Comparison of ENCODE assay signal across 32 mouse cellular contexts in genomic region chr16:18838346-18838745, GRCm38 (mm10). TPM values are rescaled to one million over a fixed set of nuclear protein-coding genes. Genes with fewer than 3 reads are reported as not detected.
DNase-seq lines count a peak whose midpoint lies in the region; ATAC-seq lines count a peak whose summit lies in the region.
"Had no signal": no experiment of that assay in that cellular context is flagged by ENCODE, and none has a peak within 500 bp of the region (broad histone marks: within the 10 kb centered on the region; RNA-seq: fewer than 3 reads in every experiment).

No protein-coding gene starts in this region.

- no peaks in the 10 kb centered on the region for H3K4me1 ChIP-seq in heart, embryonic 10.5 days

- no peaks in the 10 kb centered on the region for H3K27me3 ChIP-seq in heart, embryonic 10.5 days (ENCODE audit: insufficient read depth, poor library complexity, severe bottlenecking)
- H3K27me3 ChIP-seq: CH12.LX; embryonic facial prominence, embryonic 13.5 days; embryonic facial prominence, embryonic 15.5 days; forebrain, embryonic 12.5 days; Patski had no signal

- no peak overlapping the region for H3K4me3 ChIP-seq in heart, embryonic 10.5 days
- H3K4me3 ChIP-seq: embryonic facial prominence, embryonic 13.5 days; embryonic facial prominence, embryonic 15.5 days; erythroblast, embryonic 14.5 days; forebrain, embryonic 10.5 days; forebrain, embryonic 12.5 days had no signal

- intact Hi-C loops in heart, postnatal 25 days (cut with DNase I) = no loop called here

- WGBS in heart, embryonic 10.5 days = 91% methylated on average over 4 of the region's 4 CpGs

- no peaks in the 10 kb centered on the region for H3K9me3 ChIP-seq in heart, embryonic 10.5 days
- H3K9me3 ChIP-seq: embryonic facial prominence, embryonic 13.5 days; embryonic facial prominence, embryonic 15.5 days; forebrain, embryonic 10.5 days; forebrain, embryonic 12.5 days; G1E had no signal

- H3K27ac ChIP-seq in heart, embryonic 10.5 days = no peak overlapping the region
- H3K27ac ChIP-seq: embryonic facial prominence, embryonic 13.5 days; embryonic facial prominence, embryonic 15.5 days; forebrain, embryonic 10.5 days; forebrain, embryonic 12.5 days had no signal

- peaks cover 39% of the 10 kb centered on the region for H3K36me3 ChIP-seq in heart, embryonic 10.5 days

- peak; percentile 32 for DNase-seq in cerebellum, adult 9-11 months
- peak; percentile 23 to 50 for DNase-seq in heart, adult 18-20 months
- DNase-seq in heart, embryonic 10.5 days (ENCODE audit: low spot score) = no peak
- DNase-seq in heart, adult 9 months (ENCODE audit: low spot score in 2 of 2) = peak; percentile 14 to 36
- DNase-seq in heart, postnatal 25 days (ENCODE audit: low spot score) = no peak
- DNase-seq in heart, postnatal 4 days = peak; percentile 21
- no peak for DNase-seq in layer of hippocampus, postnatal 14 days (ENCODE audit: low spot score in 2 of 2)
- DNase-seq: adrenal gland, adult 8-10 months; adrenal gland, postnatal 14 days; adrenal gland, postnatal 36 days; B cell, adult 2 months; cerebellum, adult 11-12 months; cerebellum, adult 2 months; cerebellum, adult 9-10 months; cerebellum, postnatal 14 days; cerebellum, postnatal 36 days; embryo, embryonic 11 days had no signal

- no peak for ATAC-seq in cerebellum, adult (ENCODE audit: insufficient number of reproducible peaks, low FRiP score, low TSS enrichment)
- ATAC-seq: activated CD4-positive, CD25-positive, alpha-beta regulatory T cell, adult 4 months; CD4-positive, CD25-positive, alpha-beta regulatory T cell, adult 4 months; forebrain, embryonic 14.5 days; forebrain, embryonic 16.5 days; Patski had no signal

RNA-seq across cellular contexts. Expression of gene Gm28539, which starts 2.0 kb away (rescaled TPM):
- total RNA-seq in heart, adult 18-20 months (2021) = 1 to 10 TPM in 1 of 2 experiments, not detected in 1; 1.9 TPM
- not detected in 2 replicates for polyA plus RNA-seq in heart, embryonic 10.5 days (2016; fragmentation: Nextera tagmentation; extraction: Ambion mirVana)
- 1 to 10 TPM in 1 of 2 experiments, not detected in 1; 1.5 TPM for total RNA-seq in heart, postnatal 25 days (2021)
- under 1 TPM; 0.09 to 0.52 TPM for total RNA-seq in heart, postnatal 4 days (2021)
- total RNA-seq in layer of hippocampus, postnatal 14 days (2021) = 10 to 100 TPM in 1 of 2 experiments, 1 to 10 TPM in 1; 2.3 to 10.3 TPM
- total RNA-seq: common myeloid progenitor, adult 5-6 weeks; G1E had no signal
- polyA plus RNA-seq: activated CD4-positive, CD25-positive, alpha-beta regulatory T cell, adult 4 months; CD4-positive, CD25-positive, alpha-beta regulatory T cell, adult 4 months; embryonic facial prominence, embryonic 11.5 days; embryonic facial prominence, embryonic 13.5 days; embryonic facial prominence, embryonic 15.5 days; erythroblast, embryonic 14.5 days; forebrain, embryonic 10.5 days; forebrain, embryonic 12.5 days; forebrain, embryonic 14.5 days; forebrain, embryonic 16.5 days; G1E had no signal

RNA-seq across cellular contexts. Expression of gene 2510002D24Rik, which starts 2.0 kb away (rescaled TPM):
- 10 to 100 TPM; 26.0 to 30.1 TPM for total RNA-seq in heart, adult 18-20 months (2021)
- 41.3 and 47.4 TPM in 2 replicates for polyA plus RNA-seq in heart, embryonic 10.5 days (2016; fragmentation: Nextera tagmentation; extraction: Ambion mirVana)
- 10 to 100 TPM; 21.1 to 24.2 TPM for total RNA-seq in heart, postnatal 25 days (2021)
- total RNA-seq in heart, postnatal 4 days (2021) = 10 to 100 TPM; 18.8 to 20.8 TPM
- total RNA-seq in layer of hippocampus, postnatal 14 days (2021) = 10 to 100 TPM; 22.2 to 27.7 TPM

RNA-seq across cellular contexts. Expression of gene Cdc45, which starts 26.6 kb away (rescaled TPM):
- 1 to 10 TPM; 2.1 to 3.2 TPM for total RNA-seq in heart, adult 18-20 months (2021)
- 50.8 and 58.4 TPM in 2 replicates for polyA plus RNA-seq in heart, embryonic 10.5 days (2016; fragmentation: Nextera tagmentation; extraction: Ambion mirVana)
- 1 to 10 TPM; 2.7 to 4.1 TPM for total RNA-seq in heart, postnatal 25 days (2021)
- total RNA-seq in heart, postnatal 4 days (2021) = 10 to 100 TPM; 23.6 to 24.0 TPM
- total RNA-seq in layer of hippocampus, postnatal 14 days (2021) = 1 to 10 TPM; 2.6 to 4.2 TPM

RNA-seq across cellular contexts. Expression of gene Ufd1, which starts 26.8 kb away (rescaled TPM):
- total RNA-seq in heart, adult 18-20 months (2021) = 10 to 100 TPM; 52.6 to 55.1 TPM
- 77.4 and 85.2 TPM in 2 replicates for polyA plus RNA-seq in heart, embryonic 10.5 days (2016; fragmentation: Nextera tagmentation; extraction: Ambion mirVana)
- 10 to 100 TPM; 51.7 to 58.3 TPM for total RNA-seq in heart, postnatal 25 days (2021)
- total RNA-seq in heart, postnatal 4 days (2021) = 10 to 100 TPM; 73.1 to 76.0 TPM
- total RNA-seq in layer of hippocampus, postnatal 14 days (2021) = 100 to 1,000 TPM; 102 to 103 TPM

RNA-seq across cellular contexts. Expression of gene Mrpl40, which starts 38.3 kb away (rescaled TPM):
- total RNA-seq in heart, adult 18-20 months (2021) = 10 to 100 TPM; 52.3 to 53.0 TPM
- 123 and 138 TPM in 2 replicates for polyA plus RNA-seq in heart, embryonic 10.5 days (2016; fragmentation: Nextera tagmentation; extraction: Ambion mirVana)
- total RNA-seq in heart, postnatal 25 days (2021) = 10 to 100 TPM; 56.9 to 61.6 TPM
- total RNA-seq in heart, postnatal 4 days (2021) = 10 to 100 TPM; 60.2 to 60.7 TPM
- total RNA-seq in layer of hippocampus, postnatal 14 days (2021) = 10 to 100 TPM; 38.2 to 39.5 TPM

Comparison
In these comparisons a context has a peak if more than half of its experiments do, and no peak if none do; other contexts are left out.
1. DNase-seq: peak in cerebellum, adult 9-11 months (single experiment), heart, adult 18-20 months (2 of 2), heart, adult 9 months (2 of 2) and heart, postnatal 4 days (single experiment); none in heart, embryonic 10.5 days (single experiment), heart, postnatal 25 days (single experiment) and layer of hippocampus, postnatal 14 days (0 of 2).
2. RNA of gene Cdc45, which starts 26.6 kb away (total RNA-seq): 23.6 to 24.0 TPM in heart, postnatal 4 days; 2.6 to 4.2 TPM in layer of hippocampus, postnatal 14 days, 2.7 to 4.1 TPM in heart, postnatal 25 days and 2.1 to 3.2 TPM in heart, adult 18-20 months; every median in the first group is over 4 times any median in the second.